Mouse (Mus musculus): Measurements from ENCODE around the gene Prl3d1. TPM values are rescaled to one million over a fixed set of nuclear protein-coding genes. Genes with fewer than 3 reads are reported as not detected.
"Not testable (repeated sequence)": the region's sequence is repeated elsewhere in the genome, so short reads cannot be mapped to it uniquely, and the experiment has no call there.

Prl3d1 gene
- not detected in 2 replicates for polyA plus RNA-seq (2016; fragmentation: Nextera tagmentation; extraction: Ambion mirVana)

DNA sequence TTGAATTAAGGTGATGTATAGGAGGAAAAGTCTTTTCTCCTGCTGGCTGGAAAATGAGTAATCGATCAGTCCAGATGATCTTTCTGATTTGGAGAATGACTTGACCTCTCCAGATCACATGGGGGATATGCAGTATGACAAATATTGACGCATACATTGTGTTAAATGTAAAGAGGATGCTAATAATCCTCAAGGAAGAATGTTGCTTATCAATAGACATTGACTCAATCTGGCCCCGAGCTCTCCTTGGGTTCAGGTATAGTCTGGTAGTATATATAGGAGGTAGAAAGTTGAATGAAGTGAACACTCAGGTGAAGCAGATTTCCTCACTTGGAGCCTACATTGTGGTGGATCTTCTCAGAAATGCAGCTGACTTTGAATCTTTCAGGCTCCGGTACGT lies at the start of gene Prl3d1:
Gene Prl3d1 (plus strand): TSS at position 301 of the 400 bp plus-strand sequence.
- not testable (repeated sequence) for H3K9me3 ChIP-seq (replicated peaks); H3K27ac ChIP-seq; H3K4me2 ChIP-seq; H3K4me3 ChIP-seq; H3K36me3 ChIP-seq; H3K4me1 ChIP-seq; H3K27me3 ChIP-seq (replicated peaks); H3K9ac ChIP-seq; ATAC-seq
- 70% methylated on average over 5 of the region's 5 CpGs for WGBS (ENCODE audit: insufficient replicate concordance)

DNA sequence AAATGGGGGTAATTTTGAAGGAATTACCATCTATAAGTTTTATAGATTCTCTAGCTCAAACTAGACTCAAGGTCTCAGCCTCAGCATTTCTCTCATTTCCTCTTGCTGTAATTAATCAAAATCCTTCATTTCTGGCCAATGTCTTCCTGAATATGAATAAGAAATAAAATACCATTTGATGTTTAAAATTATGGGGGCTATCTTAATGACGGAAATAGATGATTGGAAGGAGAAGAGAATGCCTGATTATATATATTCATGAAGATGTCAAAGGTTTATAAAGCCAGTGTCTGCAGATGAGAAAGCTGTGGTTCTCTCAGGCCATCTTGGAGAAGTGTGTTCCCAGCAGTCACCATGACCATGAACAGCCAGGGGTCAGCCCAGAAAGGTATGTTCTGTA lies 36.7 kb upstream of the Prl3d1 start, which contains the start of gene Prl:
Gene Prl (plus strand): TSS at position 301 of the 400 bp plus-strand sequence.
- WGBS (ENCODE audit: insufficient replicate concordance): 66% methylated on average over 1 of the region's 1 CpGs
- ATAC-seq: no peak

DNA sequence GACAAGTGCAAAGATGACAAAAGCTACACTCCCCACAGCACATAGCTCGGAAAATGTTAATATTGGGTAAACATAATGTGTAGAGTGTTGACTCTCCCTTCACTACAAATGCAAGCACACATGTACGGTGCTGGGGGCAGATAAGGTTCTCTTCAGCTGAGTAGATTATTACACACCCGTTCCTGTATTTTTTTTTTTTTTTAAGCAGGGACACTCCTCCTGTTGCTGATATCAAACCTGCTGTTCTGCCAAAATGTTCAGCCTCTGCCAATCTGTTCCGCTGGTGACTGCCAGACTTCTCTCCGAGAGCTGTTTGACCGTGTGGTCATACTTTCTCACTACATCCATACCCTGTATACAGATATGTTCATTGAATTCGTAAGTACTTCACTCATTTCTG lies 34.8 kb upstream of the Prl3d1 start:
- WGBS (ENCODE audit: insufficient replicate concordance): 63% methylated on average over 7 of the region's 7 CpGs
- H3K4me3 ChIP-seq: no peak overlapping the region
- no peaks in the 10 kb centered on the region for H3K36me3 ChIP-seq
- no peaks in the 10 kb centered on the region for H3K4me1 ChIP-seq
- H3K27me3 ChIP-seq (replicated peaks): no peaks in the 10 kb centered on the region
- no peak overlapping the region for H3K27ac ChIP-seq
- H3K9ac ChIP-seq: no peak overlapping the region
- H3K9me3 ChIP-seq (replicated peaks): no peaks in the 10 kb centered on the region
- ATAC-seq: no peak
- H3K4me2 ChIP-seq: no peak overlapping the region

More for the DNA sequence above, 36.7 kb upstream of the Prl3d1 start, which contains the start of gene Prl:
- Histone ChIP-seq H3K4me1 (no peaks in the 10 kb centered on the region), H3K4me3 (no peak within 1 kb of the TSS), H3K27me3 (replicated peaks) (no peaks in the 10 kb centered on the region), H3K27ac (no peak within 1 kb of the TSS), H3K36me3 (no peaks in the 10 kb centered on the region), H3K9ac (no peak within 1 kb of the TSS), H3K9me3 (replicated peaks) (no peaks in the 10 kb centered on the region), H3K4me2 (no peak within 1 kb of the TSS)

DNA sequence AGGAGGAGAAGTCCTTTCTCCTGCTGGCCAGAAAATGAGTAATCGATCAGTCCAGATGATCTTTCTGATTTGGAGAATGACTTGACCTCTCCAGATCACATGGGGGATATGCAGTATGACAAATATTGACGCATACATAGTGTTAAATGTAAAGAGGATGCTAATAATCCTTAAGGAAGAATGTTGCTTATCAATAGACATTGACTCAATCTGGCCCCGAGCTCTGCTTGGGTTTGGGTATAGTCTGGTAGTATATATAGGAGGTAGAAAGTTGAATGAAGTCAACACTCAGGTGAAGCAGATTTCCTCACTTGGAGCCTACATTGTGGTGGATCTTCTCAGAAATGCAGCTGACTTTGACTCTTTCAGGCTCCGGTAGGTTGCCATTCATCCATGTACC lies 27.4 kb downstream of the Prl3d1 start, which contains the start of gene Prl3d2:
Gene Prl3d2 (plus strand): TSS at position 301 of the 400 bp plus-strand sequence.
- H3K4me1 ChIP-seq; H3K9ac ChIP-seq; ATAC-seq; H3K27ac ChIP-seq; H3K27me3 ChIP-seq (replicated peaks); H3K36me3 ChIP-seq; H3K9me3 ChIP-seq (replicated peaks); H3K4me3 ChIP-seq; H3K4me2 ChIP-seq: not testable (repeated sequence)
- WGBS (ENCODE audit: insufficient replicate concordance): 76% methylated on average over 4 of the region's 4 CpGs

GRCm38 (mm10) chr13:27148264-27148663 lies 54.3 kb downstream of the Prl3d1 start:
- 23% methylated on average over 1 of the region's 1 CpGs for WGBS (ENCODE audit: insufficient replicate concordance)
- Histone ChIP-seq H3K4me2 (no peak overlapping the region), H3K27ac (no peak overlapping the region), H3K4me1 (no peaks in the 10 kb centered on the region), H3K36me3 (no peaks in the 10 kb centered on the region), H3K4me3 (no peak overlapping the region), H3K9ac (no peak overlapping the region), H3K9me3 (replicated peaks) (no peaks in the 10 kb centered on the region), H3K27me3 (replicated peaks) (no peaks in the 10 kb centered on the region)
- no peak for ATAC-seq

Other genes with a start within 250 kb of the Prl3d1 start
- not detected in 2 replicates for gene Prl, start 36.6 kb upstream of the Prl3d1 start, polyA plus RNA-seq (2016; fragmentation: Nextera tagmentation; extraction: Ambion mirVana)
- not detected in 2 replicates for gene Prl3d2, start 27.5 kb downstream of the Prl3d1 start, polyA plus RNA-seq (2016; fragmentation: Nextera tagmentation; extraction: Ambion mirVana)
- gene Prl3d3, start 62.6 kb downstream of the Prl3d1 start, polyA plus RNA-seq (2016; fragmentation: Nextera tagmentation; extraction: Ambion mirVana): not detected in 2 replicates
- gene Prl3c1, start 102.5 kb downstream of the Prl3d1 start, polyA plus RNA-seq (2016; fragmentation: Nextera tagmentation; extraction: Ambion mirVana): not detected in 2 replicates
- gene Prl3b1, start 147.7 kb downstream of the Prl3d1 start, polyA plus RNA-seq (2016; fragmentation: Nextera tagmentation; extraction: Ambion mirVana): not detected in 2 replicates
- not detected in 2 replicates for gene Prl3a1, start 165.2 kb downstream of the Prl3d1 start, polyA plus RNA-seq (2016; fragmentation: Nextera tagmentation; extraction: Ambion mirVana)
- not detected in 2 replicates for gene Prl6a1, start 218.4 kb downstream of the Prl3d1 start, polyA plus RNA-seq (2016; fragmentation: Nextera tagmentation; extraction: Ambion mirVana)

Data from liver, embryonic 12.5 days (tissue).